Mouse (Mus musculus) urinary bladder, postnatal 25 days (tissue): ENCODE measurements around the gene Efr3b.

Experiments used
- DNase-seq: peaks from one replicate; pipeline ENCODE4 v3.0.0; 2022; ENCODE audit warnings: low spot score

Efr3b gene

GRCm38 (mm10) chr12:4038061-4039041, at the start of gene Efr3b:
Gene Efr3b (minus strand): TSS chr12:4038915.
- DNase-seq: peak; percentile 66

GRCm38 (mm10) chr12:4083441-4083840, 44.7 kb upstream of the Efr3b start:
- no peak for DNase-seq

GRCm38 (mm10) chr12:4082132-4083001, 43.7 kb upstream of the Efr3b start, which contains the start of gene Dnajc27:
Gene Dnajc27 (plus strand): TSS chr12:4082583.
- DNase-seq: peak; percentile 91

GRCm38 (mm10) chr12:4080311-4080710, 41.6 kb upstream of the Efr3b start:
- DNase-seq: peak; percentile 80

GRCm38 (mm10) chr12:4078069-4078468, 39.4 kb upstream of the Efr3b start:
- DNase-seq: no peak

GRCm38 (mm10) chr12:4076383-4076782, 37.7 kb upstream of the Efr3b start:
- no peak for DNase-seq

- no peak for DNase-seq
Measured at GRCm38 (mm10) chr12:4075407-4075806, 36.7 kb upstream of the Efr3b start.

- DNase-seq: no peak
Measured at GRCm38 (mm10) chr12:4071671-4072070, 33.0 kb upstream of the Efr3b start.

GRCm38 (mm10) chr12:4068551-4068950, 29.8 kb upstream of the Efr3b start:
- DNase-seq: no peak

GRCm38 (mm10) chr12:4066681-4067459, 28.2 kb upstream of the Efr3b start:
- DNase-seq: no peak

- no peak for DNase-seq
Measured at GRCm38 (mm10) chr12:4065944-4066343, 27.2 kb upstream of the Efr3b start.

- no peak for DNase-seq
Measured at GRCm38 (mm10) chr12:4065498-4065897, 26.8 kb upstream of the Efr3b start.

GRCm38 (mm10) chr12:4059683-4060082, 21.0 kb upstream of the Efr3b start:
- no peak for DNase-seq

GRCm38 (mm10) chr12:4058321-4058720, 19.6 kb upstream of the Efr3b start:
- no peak for DNase-seq

GRCm38 (mm10) chr12:4054845-4055244, 16.1 kb upstream of the Efr3b start:
- no peak for DNase-seq

- DNase-seq: no peak
Measured at GRCm38 (mm10) chr12:4053643-4054042, 14.9 kb upstream of the Efr3b start.

- DNase-seq: no peak
Measured at GRCm38 (mm10) chr12:4050861-4051425, 12.2 kb upstream of the Efr3b start.

- no peak for DNase-seq
Measured at GRCm38 (mm10) chr12:4048031-4048430, 9.3 kb upstream of the Efr3b start.

GRCm38 (mm10) chr12:4045992-4046391, 7.3 kb upstream of the Efr3b start:
- no peak for DNase-seq

- DNase-seq: no peak
Measured at GRCm38 (mm10) chr12:4042411-4042810, 3.7 kb upstream of the Efr3b start.

GRCm38 (mm10) chr12:4039046-4039445, 331 bp upstream of the Efr3b start:
- no peak for DNase-seq
